Mouse (Mus musculus) adrenal gland (tissue): Measurements from ENCODE around the gene Myh6.

Experiments used
- intact Hi-C: fragments of 180-260 bp; cut with DNase I; formaldehyde crosslinking; loops from one replicate; pipeline ENCODE4 v1.15.1; 2025
- microRNA-seq, 2 experiments: library from miRNA; unstranded; fragments of <30 nt; microRNA quantifications; one replicate each; pipeline ENCODE4; 2019

Myh6 gene

GRCm38 (mm10) chr14:54894296-54895151 lies 72.2 kb downstream of the Myh6 start:
- intact Hi-C loops, result loop anchor here (2.0 to 10.0 kb wide), 2 partner anchors 120 to 200 kb away; partner anchors contain the start of genes Ngdn, Thtpa and Zfhx2

DNA sequence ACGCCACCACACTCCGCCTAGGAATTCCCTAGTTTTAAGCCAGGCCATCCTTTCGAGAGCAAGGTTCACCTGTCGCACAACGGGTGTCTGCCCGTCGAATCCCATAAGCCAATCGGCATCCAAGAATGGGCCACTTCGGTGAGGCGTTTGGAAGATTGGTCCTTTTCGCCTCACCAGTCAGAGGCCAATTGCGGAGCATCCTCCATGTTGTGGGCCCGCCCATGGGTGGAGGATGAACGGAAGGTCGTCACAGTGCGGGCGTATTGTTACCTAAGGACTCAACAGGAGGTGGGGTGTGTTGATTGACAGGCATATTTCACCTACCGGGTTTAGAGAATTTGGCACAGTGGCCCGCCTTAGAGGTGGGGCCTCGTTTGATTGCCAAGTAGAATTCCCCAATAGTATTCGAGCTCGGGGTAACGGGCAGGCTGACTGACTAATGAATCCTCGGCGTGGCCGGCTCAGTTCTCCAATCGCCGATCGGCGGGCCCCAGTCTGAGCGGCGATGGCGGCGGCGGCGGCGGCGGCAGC lies 73.0 kb downstream of the Myh6 start:
- intact Hi-C loops, result loop anchor here (2.0 to 10.0 kb wide), 2 partner anchors 121 to 201 kb away; partner anchors contain the start of genes Ngdn, Thtpa and Zfhx2

DNA sequence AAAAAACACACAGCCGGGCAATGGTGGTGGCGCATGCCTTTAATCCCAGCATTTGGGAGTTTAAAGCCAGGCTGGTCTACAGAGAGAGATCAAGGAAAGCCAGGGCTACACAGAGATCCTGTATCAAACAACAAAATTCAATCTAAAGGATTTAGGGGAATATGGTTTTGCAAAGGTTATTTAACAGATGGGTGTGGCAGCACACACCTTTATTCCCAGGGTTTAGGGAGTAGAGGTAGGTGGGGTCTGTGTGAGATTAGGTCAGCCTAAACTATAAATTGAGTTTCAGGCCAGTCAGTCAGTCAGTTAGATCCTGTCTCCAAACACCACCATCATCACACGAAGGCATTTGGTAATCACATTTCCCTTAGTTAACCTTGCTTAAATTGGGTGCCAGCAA lies 74.5 kb downstream of the Myh6 start, which contains the start of gene Pabpn1:
Gene Pabpn1, plus strand, starts transcription at position 301 of the 400 bp plus-strand sequence.
- intact Hi-C loops, result loop anchor here (10.0 kb wide), 1 partner anchor 203 kb away; the partner anchor contains the start of genes Thtpa and Zfhx2

Small RNAs within 50 kb of the gene (microRNA-seq; reads per million reads assigned to microRNA genes)
- gene Mir208a (0 reads per million in 2 experiments), gene Mir208b (0 reads per million in 2 experiments)
